Mouse (Mus musculus) spleen, adult 2 months (tissue): ENCODE data around the gene Grik2.

Experiments used
- CTCF ChIP-seq: fragments of 200-500 bp; IDR thresholded peaks from 2 replicates; pipeline ENCODE4 v1.5.1; 2011; ENCODE audit warnings: mild to moderate bottlenecking, inconsistent platforms; ENCODE audit not compliant: insufficient read depth, insufficient read length, insufficient replicate concordance; ENCODE audit errors: extremely low read depth
- POLR2A ChIP-seq: fragments of 200-500 bp; IDR thresholded peaks from 2 replicates; pipeline ENCODE4 v1.6.1; 2011; ENCODE audit warnings: low read depth, low read length, inconsistent platforms

DNA sequence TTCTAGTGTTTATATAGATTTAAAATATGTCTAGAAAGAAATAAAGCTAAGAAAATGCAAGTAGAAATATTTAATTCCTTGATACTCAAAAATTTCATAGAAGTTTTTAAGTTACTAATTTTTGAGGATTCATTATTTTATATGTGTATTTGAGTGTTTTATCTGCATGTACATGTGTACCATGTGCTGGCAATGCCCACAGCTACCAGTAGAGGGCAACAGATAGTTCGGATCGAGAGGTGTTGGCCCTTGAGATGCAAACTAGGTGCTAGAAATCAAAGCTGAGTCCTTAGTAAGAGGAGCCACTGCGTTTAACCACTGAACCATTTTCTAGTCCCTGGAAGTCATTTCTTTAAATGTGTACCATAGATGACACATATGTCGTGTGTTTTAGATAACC, 307.1 kb downstream of the Grik2 start:
- TF ChIP-seq CTCF = no peak
- no peak for TF ChIP-seq POLR2A
